Mouse (Mus musculus): ENCODE measurements around the gene Pi4k2a. TPM values are rescaled to one million over a fixed set of nuclear protein-coding genes. Genes with fewer than 3 reads are reported as not detected.

Gene Pi4k2a
- polyA plus RNA-seq (2015; fragmentation: Nextera tagmentation; extraction: Ambion mirVana), result 24.2 and 24.6 TPM in 2 replicates

- H3K27ac ChIP-seq (ENCODE audit: low read length), result peak within 1 kb of the TSS; percentile 98
- TF ChIP-seq CTCF (IDR thresholded peaks at IDR 0.05), result peak; percentile 10; the same call in 1 of the 2 replicates
- peak; percentile 53 for TF ChIP-seq EP300 (IDR thresholded peaks at IDR 0.05)
- H3K4me2 ChIP-seq (replicated peaks; ENCODE audit: low read depth, low read length), result peak within 1 kb of the TSS; percentile 81
- H3K9ac ChIP-seq (replicated peaks; ENCODE audit: low read depth), result peak within 1 kb of the TSS; percentile 88
- no peaks in the 10 kb centered on the region for H3K36me3 ChIP-seq (ENCODE audit: insufficient read depth, low read length)
- DNase-seq (ENCODE audit: low spot score) (peak; percentile 100), ATAC-seq (peak; percentile 98)
- peaks cover 16% of the 10 kb centered on the region for H3K4me1 ChIP-seq (ENCODE audit: insufficient read depth, low read depth, low read length)
- no peaks in the 10 kb centered on the region for H3K27me3 ChIP-seq (replicated peaks; ENCODE audit: insufficient read depth, low read length)
- H3K9me3 ChIP-seq (ENCODE audit: low read length), result no peaks in the 10 kb centered on the region
- H3K4me3 ChIP-seq (ENCODE audit: low read depth, low read length), result peak within 1 kb of the TSS; percentile 95
- WGBS, result under 1% methylated on average over 38 of the region's 55 CpGs
Observed at GRCm38 (mm10) chr19:42089748-42090595, at the start of gene Pi4k2a. Gene Pi4k2a (plus strand): TSS chr19:42090470.

GRCm38 (mm10) chr19:42043988-42044387 is 46.3 kb upstream of the Pi4k2a start:
- Histone ChIP-seq H3K27ac (ENCODE audit: low read length) (no peak overlapping the region), H3K27me3 (replicated peaks; ENCODE audit: insufficient read depth, low read length) (no peaks in the 10 kb centered on the region), H3K4me3 (ENCODE audit: low read depth, low read length) (no peak overlapping the region), H3K4me2 (replicated peaks; ENCODE audit: low read depth, low read length) (no peak overlapping the region), H3K4me1 (ENCODE audit: insufficient read depth, low read depth, low read length) (peaks cover 9% of the 10 kb centered on the region; the same call in 1 of the 2 replicates), H3K9me3 (ENCODE audit: low read length) (no peaks in the 10 kb centered on the region), H3K9ac (replicated peaks; ENCODE audit: low read depth) (no peak overlapping the region), H3K36me3 (ENCODE audit: insufficient read depth, low read length) (no peaks in the 10 kb centered on the region)
- no peak for ATAC-seq
- TF ChIP-seq CTCF (IDR thresholded peaks at IDR 0.05) (no peak), EP300 (IDR thresholded peaks at IDR 0.05) (no peak)
- 96% methylated on average over 6 of the region's 6 CpGs for WGBS
- no peak for DNase-seq (ENCODE audit: low spot score)

GRCm38 (mm10) chr19:42045269-42046102 is 44.8 kb upstream of the Pi4k2a start, which contains the start of gene Hoga1:
Gene Hoga1 (plus strand): TSS chr19:42045610.
- 21% methylated on average over 23 of the region's 23 CpGs for WGBS
- TF ChIP-seq EP300 (IDR thresholded peaks at IDR 0.05), result no peak
- TF ChIP-seq CTCF (IDR thresholded peaks at IDR 0.05), result peak; percentile 95
- peak; percentile 98 for ATAC-seq
- Histone ChIP-seq H3K4me2 (replicated peaks; ENCODE audit: low read depth, low read length) (peak within 1 kb of the TSS; percentile 59), H3K9ac (replicated peaks; ENCODE audit: low read depth) (no peak within 1 kb of the TSS), H3K36me3 (ENCODE audit: insufficient read depth, low read length) (no peaks in the 10 kb centered on the region), H3K27ac (ENCODE audit: low read length) (0 out of 2 replicates have a peak within 1 kb of the TSS, but pooled peaks have one; percentile 21), H3K27me3 (replicated peaks; ENCODE audit: insufficient read depth, low read length) (no peaks in the 10 kb centered on the region), H3K4me1 (ENCODE audit: insufficient read depth, low read depth, low read length) (peaks cover 9% of the 10 kb centered on the region; the same call in 1 of the 2 replicates), H3K9me3 (ENCODE audit: low read length) (no peaks in the 10 kb centered on the region), H3K4me3 (ENCODE audit: low read depth, low read length) (peak within 1 kb of the TSS; percentile 30)
- DNase-seq (ENCODE audit: low spot score), result peak; percentile 97

GRCm38 (mm10) chr19:42050251-42050650 is 40.0 kb upstream of the Pi4k2a start:
- no peak overlapping the region for H3K4me3 ChIP-seq (ENCODE audit: low read depth, low read length)
- H3K27ac ChIP-seq (ENCODE audit: low read length), result no peak overlapping the region
- H3K27me3 ChIP-seq (replicated peaks; ENCODE audit: insufficient read depth, low read length), result no peaks in the 10 kb centered on the region
- H3K4me2 ChIP-seq (replicated peaks; ENCODE audit: low read depth, low read length), result no peak overlapping the region
- no peak for ATAC-seq
- 76% methylated on average over 1 of the region's 1 CpGs for WGBS
- no peak overlapping the region for H3K9ac ChIP-seq (replicated peaks; ENCODE audit: low read depth)
- no peaks in the 10 kb centered on the region for H3K9me3 ChIP-seq (ENCODE audit: low read length)
- peaks cover 9% of the 10 kb centered on the region; the same call in 1 of the 2 replicates for H3K4me1 ChIP-seq (ENCODE audit: insufficient read depth, low read depth, low read length)
- no peaks in the 10 kb centered on the region for H3K36me3 ChIP-seq (ENCODE audit: insufficient read depth, low read length)
- TF ChIP-seq EP300 (IDR thresholded peaks at IDR 0.05) (no peak), CTCF (IDR thresholded peaks at IDR 0.05) (no peak)
- no peak for DNase-seq (ENCODE audit: low spot score)

- 86% methylated on average over 3 of the region's 3 CpGs for WGBS
- Histone ChIP-seq H3K27me3 (replicated peaks; ENCODE audit: insufficient read depth, low read length) (no peaks in the 10 kb centered on the region), H3K4me3 (ENCODE audit: low read depth, low read length) (no peak overlapping the region), H3K27ac (ENCODE audit: low read length) (no peak overlapping the region), H3K9ac (replicated peaks; ENCODE audit: low read depth) (no peak overlapping the region), H3K4me1 (ENCODE audit: insufficient read depth, low read depth, low read length) (0 out of 2 replicates have a peak, but pooled peaks cover 2% of the 10 kb centered on the region), H3K36me3 (ENCODE audit: insufficient read depth, low read length) (no peaks in the 10 kb centered on the region), H3K9me3 (ENCODE audit: low read length) (no peaks in the 10 kb centered on the region), H3K4me2 (replicated peaks; ENCODE audit: low read depth, low read length) (no peak overlapping the region)
- ATAC-seq (no peak), DNase-seq (ENCODE audit: low spot score) (no peak)
- TF ChIP-seq CTCF (IDR thresholded peaks at IDR 0.05) (no peak), EP300 (IDR thresholded peaks at IDR 0.05) (no peak)
Observed at GRCm38 (mm10) chr19:42051351-42051750, 38.9 kb upstream of the Pi4k2a start.

GRCm38 (mm10) chr19:42051948-42052347 is 38.3 kb upstream of the Pi4k2a start, which contains the start of gene 4933411K16Rik:
Gene 4933411K16Rik (plus strand): TSS chr19:42052248.
- Histone ChIP-seq H3K27me3 (replicated peaks; ENCODE audit: insufficient read depth, low read length) (no peaks in the 10 kb centered on the region), H3K4me2 (replicated peaks; ENCODE audit: low read depth, low read length) (no peak within 1 kb of the TSS), H3K27ac (ENCODE audit: low read length) (no peak within 1 kb of the TSS), H3K9me3 (ENCODE audit: low read length) (no peaks in the 10 kb centered on the region), H3K36me3 (ENCODE audit: insufficient read depth, low read length) (no peaks in the 10 kb centered on the region), H3K4me3 (ENCODE audit: low read depth, low read length) (no peak within 1 kb of the TSS), H3K9ac (replicated peaks; ENCODE audit: low read depth) (no peak within 1 kb of the TSS), H3K4me1 (ENCODE audit: insufficient read depth, low read depth, low read length) (no peaks in the 10 kb centered on the region)
- TF ChIP-seq EP300 (IDR thresholded peaks at IDR 0.05) (no peak), CTCF (IDR thresholded peaks at IDR 0.05) (no peak)
- no peak for ATAC-seq
- WGBS, result 80% methylated on average over 4 of the region's 4 CpGs
- DNase-seq (ENCODE audit: low spot score), result no peak

All from lung, postnatal 0 days (tissue).